Mouse (Mus musculus) heart, embryonic 15.5 days (tissue): Measurements from ENCODE around the gene Enox1. TPM values are rescaled to one million over a fixed set of nuclear protein-coding genes. Genes with fewer than 3 reads are reported as not detected.
A peak's percentile ranks its signal among the peaks of the same experiment; 100 is the strongest.

Source experiments
- ATAC-seq: fragments of 200-750 bp; cut with Nextera tagmentation; replicated peaks from 2 replicates; pipeline ENCODE4 v1.8.0; 2017; ENCODE audit warnings: low read depth, moderate TSS enrichment; ENCODE audit not compliant: insufficient number of reproducible peaks, insufficient read depth, low FRiP score
- H3K27ac ChIP-seq: fragments of 300-500 bp; sonication (generic); 2 replicates; pipeline ENCODE4 v1.5.1; 2015; ENCODE audit warnings: mild to moderate bottlenecking, inconsistent platforms
- H3K27me3 ChIP-seq: fragments of 300-500 bp; sonication (generic); 2 replicates; pipeline ENCODE4 v1.6.1; 2015; ENCODE audit warnings: inconsistent platforms
- H3K36me3 ChIP-seq: fragments of 300-500 bp; sonication (generic); 2 replicates; pipeline ENCODE4 v1.6.1; 2015; ENCODE audit warnings: mild to moderate bottlenecking, inconsistent platforms
- H3K4me1 ChIP-seq: fragments of 300-500 bp; sonication (generic); replicated peaks from 2 replicates; pipeline ENCODE4 v1.6.1; 2015; ENCODE audit warnings: inconsistent platforms
- H3K4me2 ChIP-seq: fragments of 300-500 bp; sonication (generic); 2 replicates; pipeline ENCODE4 v1.6.1; 2015; ENCODE audit warnings: inconsistent platforms, mild to moderate bottlenecking, moderate library complexity
- H3K4me3 ChIP-seq: fragments of 300-500 bp; sonication (generic); 2 replicates; pipeline ENCODE4 v1.5.1; 2015; ENCODE audit warnings: mild to moderate bottlenecking, inconsistent platforms
- H3K9ac ChIP-seq: fragments of 300-500 bp; sonication (generic); 2 replicates; pipeline ENCODE4 v1.6.1; 2015; ENCODE audit warnings: mild to moderate bottlenecking, inconsistent platforms
- H3K9me3 ChIP-seq: fragments of 300-500 bp; sonication (generic); replicated peaks from 2 replicates; pipeline ENCODE4 v1.6.1; 2016; ENCODE audit warnings: inconsistent platforms
- WGBS: fragments of 180-500 bp; shearing (Covaris S2); methylation state at CpG from one replicate; pipeline ENCODE4 v1.1.7; 2015; ENCODE audit warnings: mixed read lengths; 5-methylcytosine and 5-hydroxymethylcytosine counted together
- polyA plus RNA-seq: library from polyadenylated mRNA; unstranded; fragments of >200 nt; fragmentation: Nextera tagmentation; extraction: Ambion mirVana; gene quantifications from 2 replicates; pipeline ENCODE4 v1.2.1, GENCODE M21; 2015

Gene Enox1
- polyA plus RNA-seq, 1 experiment from 2014 or later: 1.7 TPM

DNA sequence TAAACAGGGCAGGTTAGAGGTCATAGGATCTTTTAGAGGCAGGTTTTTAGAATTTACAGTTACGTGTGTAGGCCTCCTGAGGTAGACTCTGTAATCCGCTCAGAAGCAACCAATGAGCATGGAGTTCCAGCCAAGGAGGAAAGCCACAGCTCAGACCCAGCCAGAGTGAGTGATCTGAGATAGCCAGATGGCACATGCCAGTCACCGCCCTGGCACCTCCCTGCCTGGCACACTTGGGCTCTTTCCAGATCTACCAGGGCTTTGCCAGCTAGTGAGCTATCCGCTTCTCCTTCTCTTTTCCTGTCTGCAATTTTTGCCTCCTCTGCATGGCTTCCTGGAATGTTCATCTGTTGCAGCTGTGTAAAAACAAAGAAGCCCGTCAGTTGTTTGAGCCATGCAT, 514.4 kb downstream of the Enox1 start:
- Histone ChIP-seq H3K36me3 (no peaks in the 10 kb centered on the region), H3K27me3 (no peaks in the 10 kb centered on the region), H3K9me3 (no peaks in the 10 kb centered on the region), H3K4me2 (no peak overlapping the region), H3K4me3 (no peak overlapping the region), H3K27ac (no peak overlapping the region), H3K9ac (no peak overlapping the region), H3K4me1 (peaks cover 29% of the 10 kb centered on the region)
- ATAC-seq: no peak
- 80% methylated on average over 5 of the region's 5 CpGs for WGBS

DNA sequence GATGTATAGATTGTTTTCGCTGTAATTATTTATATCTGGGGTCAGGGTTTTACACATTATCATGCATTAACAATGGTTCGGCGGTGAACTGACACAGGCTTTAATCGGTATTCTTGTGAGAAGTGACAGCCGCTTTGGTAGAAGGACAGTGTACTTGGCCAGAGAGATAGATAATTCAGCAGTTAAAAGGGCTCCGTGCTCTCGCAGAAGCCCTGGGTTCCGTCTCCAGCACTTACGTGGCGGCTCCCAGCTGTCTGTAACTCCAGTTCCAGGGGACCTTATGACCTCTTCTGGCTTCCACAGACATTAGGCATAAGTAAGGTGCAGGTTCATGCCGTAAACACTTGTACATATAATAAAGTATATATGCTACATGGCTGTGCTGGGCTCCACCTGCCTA, 515.4 kb downstream of the Enox1 start:
- no peak overlapping the region for H3K9ac ChIP-seq
- H3K27me3 ChIP-seq: no peaks in the 10 kb centered on the region
- no peaks in the 10 kb centered on the region for H3K36me3 ChIP-seq
- WGBS: 37% methylated on average over 11 of the region's 11 CpGs
- H3K4me2 ChIP-seq: no peak overlapping the region
- peak overlapping the region; percentile 8 for H3K27ac ChIP-seq
- H3K4me1 ChIP-seq: peaks cover 29% of the 10 kb centered on the region
- no peak overlapping the region for H3K4me3 ChIP-seq
- no peaks in the 10 kb centered on the region for H3K9me3 ChIP-seq
- no peak for ATAC-seq

DNA sequence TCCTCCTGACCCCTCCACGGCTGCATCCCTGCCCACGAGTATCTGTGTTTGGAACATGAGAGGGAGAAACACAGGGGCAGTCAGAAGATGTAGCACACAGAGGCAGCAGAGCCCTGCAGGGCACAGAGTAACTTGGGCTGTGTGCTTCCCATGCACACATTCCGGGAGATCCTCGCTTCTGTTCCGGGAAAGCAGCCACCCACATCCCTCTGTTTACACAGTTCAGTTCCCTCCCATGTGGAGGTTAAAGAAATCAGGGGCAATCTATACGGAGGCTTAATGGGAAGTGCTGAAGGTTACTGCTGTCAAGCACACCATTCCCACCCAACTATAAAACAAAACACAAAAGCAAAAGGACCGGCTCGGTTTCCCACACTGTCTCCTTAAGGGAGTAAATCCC, 516.6 kb downstream of the Enox1 start:
- Histone ChIP-seq H3K4me2 (no peak overlapping the region), H3K4me3 (no peak overlapping the region), H3K27me3 (no peaks in the 10 kb centered on the region), H3K4me1 (peaks cover 37% of the 10 kb centered on the region), H3K27ac (peak overlapping the region; percentile 8), H3K9me3 (no peaks in the 10 kb centered on the region), H3K9ac (0 out of 2 replicates have a peak overlapping the region, but pooled peaks have one; percentile 2), H3K36me3 (no peaks in the 10 kb centered on the region)
- no peak for ATAC-seq
- 18% methylated on average over 8 of the region's 8 CpGs for WGBS

DNA sequence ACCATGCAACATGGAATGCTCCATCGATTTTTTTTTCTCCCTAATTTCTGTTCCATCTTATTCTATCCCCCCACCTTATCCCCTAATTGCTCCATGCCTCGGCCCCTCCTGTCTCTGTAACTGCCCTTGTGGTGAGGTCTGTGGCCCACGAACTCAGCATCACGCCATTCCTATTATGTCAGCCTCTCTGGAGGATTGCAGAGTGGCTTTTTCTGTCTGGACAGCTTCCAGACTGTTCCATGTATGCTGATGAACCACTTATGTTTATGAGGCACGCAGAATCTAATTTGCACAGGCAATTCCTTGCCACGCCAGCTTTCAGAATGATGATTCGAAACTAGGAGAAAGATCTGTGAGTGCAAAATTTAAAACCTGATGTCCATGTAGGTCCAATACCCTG, 521.4 kb downstream of the Enox1 start:
- Histone ChIP-seq H3K9me3 (no peaks in the 10 kb centered on the region), H3K4me3 (no peak overlapping the region), H3K4me1 (peaks cover 40% of the 10 kb centered on the region), H3K4me2 (no peak overlapping the region), H3K27ac (peak overlapping the region; percentile 31; the same call in 1 of the 2 replicates), H3K9ac (no peak overlapping the region), H3K27me3 (no peaks in the 10 kb centered on the region), H3K36me3 (no peaks in the 10 kb centered on the region)
- 45% methylated on average over 7 of the region's 7 CpGs for WGBS
- no peak for ATAC-seq

DNA sequence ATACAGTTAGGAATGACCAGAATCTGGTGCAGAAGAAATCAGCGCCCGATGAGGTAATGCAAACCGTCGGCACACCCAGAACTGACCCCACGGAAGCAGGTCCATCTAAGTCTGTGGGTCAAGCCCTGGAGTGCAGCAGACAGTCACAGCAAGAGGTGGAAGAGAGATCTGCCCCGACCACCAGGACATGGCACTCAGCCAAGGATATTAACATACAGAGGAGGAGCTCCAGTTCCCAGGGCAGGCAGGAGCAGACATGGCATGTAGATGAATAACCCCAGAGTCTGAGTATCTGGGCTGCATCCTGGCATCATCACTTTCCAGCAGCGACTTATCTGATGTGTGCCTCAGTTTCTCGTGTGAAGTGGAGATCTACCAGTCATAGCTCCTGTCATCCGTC, 523.3 kb downstream of the Enox1 start:
- ATAC-seq: peak; percentile 45; the same call in 1 of the 2 replicates
- peaks cover 30% of the 10 kb centered on the region for H3K4me1 ChIP-seq
- no peaks in the 10 kb centered on the region for H3K27me3 ChIP-seq
- H3K36me3 ChIP-seq: no peaks in the 10 kb centered on the region
- H3K9me3 ChIP-seq: no peaks in the 10 kb centered on the region
- H3K4me3 ChIP-seq: no peak overlapping the region
- H3K4me2 ChIP-seq: peak overlapping the region; percentile 32
- H3K9ac ChIP-seq: no peak overlapping the region
- peak overlapping the region; percentile 61 for H3K27ac ChIP-seq
- WGBS: 45% methylated on average over 9 of the region's 9 CpGs

DNA sequence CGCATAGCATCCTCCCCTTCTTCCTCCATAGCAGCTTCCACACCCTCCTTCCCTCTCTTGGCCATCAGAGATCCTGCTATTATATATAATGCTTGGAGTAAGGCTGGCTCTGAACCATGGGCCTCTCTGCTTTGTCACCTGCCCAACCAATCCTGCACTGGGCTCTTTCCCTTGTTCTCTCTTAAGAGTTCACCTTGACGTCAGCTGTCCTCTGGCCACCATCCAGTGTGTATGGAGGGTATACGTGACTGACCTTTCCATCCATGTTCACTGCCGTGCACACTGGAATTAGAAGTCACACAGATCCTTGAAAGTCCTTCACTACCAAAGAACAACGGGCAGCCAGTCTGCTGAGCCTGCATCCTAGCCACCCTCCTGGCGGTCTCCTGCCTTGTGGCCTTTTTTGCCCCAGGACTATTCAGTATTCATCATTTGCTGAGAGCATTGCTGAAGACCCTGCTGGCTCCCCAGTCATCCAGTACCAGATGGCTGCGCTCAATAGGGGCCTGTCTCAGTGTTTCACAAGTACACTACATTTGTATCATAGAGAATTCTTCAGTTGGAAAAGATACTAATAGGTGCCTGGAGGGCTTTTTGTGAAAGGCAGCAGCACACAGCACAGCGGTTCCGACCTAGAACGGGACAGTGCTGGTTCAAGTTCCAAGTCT, 526.5 kb downstream of the Enox1 start:
- no peak overlapping the region for H3K4me2 ChIP-seq
- no peaks in the 10 kb centered on the region for H3K27me3 ChIP-seq
- 71% methylated on average over 10 of the region's 10 CpGs for WGBS
- H3K4me3 ChIP-seq: no peak overlapping the region
- H3K4me1 ChIP-seq: peaks cover 24% of the 10 kb centered on the region
- H3K9ac ChIP-seq: no peak overlapping the region
- peak; percentile 74 for ATAC-seq
- H3K36me3 ChIP-seq: no peaks in the 10 kb centered on the region
- no peak overlapping the region; the same call in 1 of the 2 replicates for H3K27ac ChIP-seq
- no peaks in the 10 kb centered on the region for H3K9me3 ChIP-seq

DNA sequence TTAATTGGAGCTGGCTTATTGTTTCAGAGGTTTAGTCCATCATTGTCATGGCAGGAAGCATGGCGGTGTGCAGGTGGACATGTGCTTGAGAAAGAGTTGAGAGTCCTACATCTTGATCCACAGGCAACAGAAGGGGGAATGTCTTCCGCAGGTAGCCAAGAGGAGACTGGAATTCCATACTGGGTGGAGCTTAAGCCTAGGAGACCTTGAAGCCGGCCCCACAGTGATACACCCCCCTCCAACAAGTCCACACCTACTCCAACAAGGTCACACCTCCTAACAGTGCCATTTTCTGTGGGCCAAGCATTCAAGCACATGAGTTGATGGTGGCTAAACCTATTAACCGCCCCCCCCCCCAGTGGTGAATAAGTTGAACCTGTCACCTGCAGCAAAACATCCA, 533.3 kb downstream of the Enox1 start:
- no peaks in the 10 kb centered on the region for H3K9me3 ChIP-seq
- no peak overlapping the region for H3K9ac ChIP-seq
- no peak for ATAC-seq
- H3K4me2 ChIP-seq: no peak overlapping the region
- no peaks in the 10 kb centered on the region for H3K27me3 ChIP-seq
- no peak overlapping the region for H3K27ac ChIP-seq
- WGBS: 87% methylated on average over 4 of the region's 4 CpGs
- H3K4me1 ChIP-seq: no peaks in the 10 kb centered on the region
- no peaks in the 10 kb centered on the region for H3K36me3 ChIP-seq
- H3K4me3 ChIP-seq: no peak overlapping the region

DNA sequence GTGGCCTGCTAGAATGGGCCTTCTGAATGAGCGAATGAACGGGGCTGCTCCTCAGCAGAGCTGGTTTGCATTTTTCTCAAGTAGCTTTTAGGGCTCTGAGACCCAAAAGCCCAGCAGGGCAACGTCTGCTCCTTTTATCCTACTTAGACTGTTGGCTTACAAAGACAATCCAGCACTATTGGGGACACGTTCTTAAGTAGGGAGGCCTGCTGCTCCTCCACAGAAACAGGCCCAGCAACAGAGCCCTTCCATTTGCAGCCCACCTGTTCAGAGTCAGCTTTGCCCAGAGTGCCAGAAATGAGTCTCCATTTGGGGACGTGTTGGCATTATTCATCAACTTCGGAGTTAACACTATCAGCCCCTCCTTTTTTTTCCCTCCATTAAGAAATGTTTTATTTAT, 548.4 kb downstream of the Enox1 start:
- no peaks in the 10 kb centered on the region for H3K9me3 ChIP-seq
- no peak overlapping the region for H3K4me2 ChIP-seq
- no peak overlapping the region for H3K27ac ChIP-seq
- H3K4me1 ChIP-seq: no peaks in the 10 kb centered on the region
- WGBS: 76% methylated on average over 6 of the region's 6 CpGs
- H3K36me3 ChIP-seq: no peaks in the 10 kb centered on the region
- H3K9ac ChIP-seq: no peak overlapping the region
- H3K27me3 ChIP-seq: no peaks in the 10 kb centered on the region
- no peak for ATAC-seq
- no peak overlapping the region for H3K4me3 ChIP-seq

DNA sequence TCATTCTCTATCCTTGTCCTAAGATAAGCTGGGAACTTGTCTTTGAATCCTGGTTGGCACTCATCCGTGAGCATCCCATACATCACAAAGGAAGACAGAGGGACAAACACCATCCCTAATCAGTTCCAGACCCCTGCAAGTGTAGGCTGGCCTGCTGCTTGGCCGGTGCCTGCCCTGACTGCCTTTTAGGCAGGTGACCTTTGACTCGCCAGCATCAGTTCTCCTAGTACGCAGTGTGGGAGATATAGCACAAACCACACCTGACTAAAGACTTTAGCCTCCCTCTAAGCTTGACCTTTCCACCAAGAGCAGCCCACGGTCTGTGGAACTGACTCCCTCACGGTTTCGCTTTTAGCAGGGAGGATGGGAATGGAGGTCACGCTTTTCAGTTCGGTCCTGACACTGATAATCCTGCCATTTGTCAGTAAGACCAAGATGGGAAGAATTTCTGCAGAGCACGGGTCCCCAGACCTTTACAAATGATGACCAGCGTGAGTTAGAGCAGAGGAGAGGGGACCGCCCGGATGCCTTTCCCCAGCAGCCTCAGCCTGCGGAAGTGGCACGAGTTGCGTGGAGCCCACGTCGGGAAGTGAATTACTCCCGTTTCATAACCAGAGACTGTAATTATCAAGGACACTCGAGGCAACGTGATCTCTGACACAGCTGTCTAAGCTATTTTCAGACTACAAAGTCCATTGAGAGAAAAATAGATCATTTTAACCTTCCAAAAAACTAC, 550.1 kb downstream of the Enox1 start:
- no peaks in the 10 kb centered on the region for H3K9me3 ChIP-seq
- WGBS: 52% methylated on average over 21 of the region's 21 CpGs
- no peaks in the 10 kb centered on the region for H3K27me3 ChIP-seq
- H3K9ac ChIP-seq: no peak overlapping the region
- ATAC-seq: no peak
- H3K27ac ChIP-seq: no peak overlapping the region
- no peaks in the 10 kb centered on the region for H3K36me3 ChIP-seq
- H3K4me1 ChIP-seq: no peaks in the 10 kb centered on the region
- no peak overlapping the region for H3K4me3 ChIP-seq
- H3K4me2 ChIP-seq: peak overlapping the region; percentile 30; the same call in 1 of the 2 replicates

DNA sequence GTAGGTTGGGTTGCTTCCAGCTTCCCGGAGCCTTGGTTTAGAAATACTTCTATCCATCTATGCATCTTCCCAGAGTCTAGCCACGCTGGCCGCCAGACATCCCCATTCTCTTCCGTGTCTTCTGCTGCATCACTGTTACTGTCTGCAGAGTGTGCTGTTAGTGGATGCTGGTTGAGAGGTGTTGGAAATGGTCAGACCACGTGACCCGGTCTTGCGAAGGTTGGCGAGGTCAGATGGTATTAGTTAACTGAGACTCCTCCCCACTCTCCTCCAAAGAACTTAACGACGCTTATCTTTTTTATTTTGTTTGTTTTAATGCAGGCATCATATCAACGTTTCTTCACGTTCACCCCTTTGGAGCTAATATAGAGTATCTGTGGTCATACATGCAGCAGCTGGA, 550.7 kb downstream of the Enox1 start:
- no peak overlapping the region for H3K27ac ChIP-seq
- ATAC-seq: no peak
- no peaks in the 10 kb centered on the region for H3K9me3 ChIP-seq
- no peak overlapping the region for H3K4me3 ChIP-seq
- H3K4me2 ChIP-seq: peak overlapping the region; percentile 30; the same call in 1 of the 2 replicates
- no peaks in the 10 kb centered on the region for H3K4me1 ChIP-seq
- H3K9ac ChIP-seq: no peak overlapping the region
- no peaks in the 10 kb centered on the region for H3K27me3 ChIP-seq
- H3K36me3 ChIP-seq: no peaks in the 10 kb centered on the region
- 72% methylated on average over 12 of the region's 12 CpGs for WGBS

DNA sequence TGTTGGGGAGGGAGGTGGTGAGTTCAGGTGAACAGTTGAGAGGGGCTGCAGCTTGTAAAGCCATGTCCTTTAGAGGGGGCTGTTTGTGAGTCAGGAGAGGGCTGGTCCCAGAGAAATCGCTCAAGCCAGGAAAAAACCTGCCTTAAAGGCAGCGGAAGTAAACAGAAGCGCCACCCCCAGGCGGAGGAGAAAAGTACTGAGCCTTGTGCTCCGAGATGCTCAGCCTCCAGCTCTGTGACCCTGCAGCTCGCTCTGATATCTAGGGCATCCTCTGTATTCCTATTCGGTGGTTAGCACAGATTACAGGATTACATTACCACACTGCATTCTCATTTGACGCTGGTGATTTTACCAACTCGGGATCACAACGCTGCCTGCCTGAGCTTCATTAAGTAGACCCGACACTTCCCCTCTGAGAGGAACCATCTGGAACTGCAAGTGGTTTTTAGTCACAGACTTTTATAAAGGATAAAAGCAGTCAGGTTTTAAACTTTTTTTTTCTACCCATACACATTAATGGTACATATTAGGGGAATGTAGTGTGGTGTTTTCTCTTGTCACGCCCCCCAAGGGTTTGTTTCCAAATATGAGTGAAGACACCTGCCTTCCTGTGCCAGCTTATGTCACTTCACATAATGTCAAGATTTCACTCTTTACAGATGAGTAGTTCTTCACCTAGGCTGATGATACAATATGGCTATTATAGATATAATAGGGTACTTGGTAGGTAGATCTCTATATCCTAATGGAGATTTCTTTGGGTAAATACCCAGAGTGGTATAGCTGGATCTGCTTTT, 552.0 kb downstream of the Enox1 start:
- H3K27ac ChIP-seq: no peak overlapping the region
- H3K9ac ChIP-seq: no peak overlapping the region
- H3K36me3 ChIP-seq: no peaks in the 10 kb centered on the region
- H3K9me3 ChIP-seq: no peaks in the 10 kb centered on the region
- 50% methylated on average over 12 of the region's 12 CpGs for WGBS
- H3K27me3 ChIP-seq: no peaks in the 10 kb centered on the region
- no peak overlapping the region for H3K4me2 ChIP-seq
- H3K4me3 ChIP-seq: no peak overlapping the region
- ATAC-seq: no peak
- no peaks in the 10 kb centered on the region for H3K4me1 ChIP-seq
